Mouse (Mus musculus): ENCODE data around the gene Itih5. TPM values are rescaled to one million over a fixed set of nuclear protein-coding genes. Genes with fewer than 3 reads are reported as not detected.

Gene Itih5
- total RNA-seq, 1 experiment from 2014 or later = 39.0 TPM

DNA sequence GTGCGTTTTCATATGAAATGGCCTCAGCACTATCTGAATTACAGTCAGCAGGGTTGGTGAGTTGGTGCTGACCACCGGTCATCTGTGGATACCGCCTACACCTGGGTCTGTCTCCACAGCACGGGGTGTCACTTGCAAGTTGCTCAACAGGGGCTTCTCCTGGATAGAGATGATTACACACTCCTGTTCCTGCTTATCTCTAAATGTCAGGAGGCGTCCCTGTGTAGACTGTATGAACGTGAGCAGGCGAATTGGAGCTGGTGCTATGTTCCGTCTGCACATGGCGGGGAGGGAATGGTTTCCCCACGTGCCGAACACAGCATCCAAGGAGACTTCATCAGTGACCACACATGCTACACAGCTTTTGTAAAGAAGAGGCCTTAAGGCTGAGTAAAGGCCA is 13.9 kb downstream of the Itih5 start:
- DNase-seq = no peak

DNA sequence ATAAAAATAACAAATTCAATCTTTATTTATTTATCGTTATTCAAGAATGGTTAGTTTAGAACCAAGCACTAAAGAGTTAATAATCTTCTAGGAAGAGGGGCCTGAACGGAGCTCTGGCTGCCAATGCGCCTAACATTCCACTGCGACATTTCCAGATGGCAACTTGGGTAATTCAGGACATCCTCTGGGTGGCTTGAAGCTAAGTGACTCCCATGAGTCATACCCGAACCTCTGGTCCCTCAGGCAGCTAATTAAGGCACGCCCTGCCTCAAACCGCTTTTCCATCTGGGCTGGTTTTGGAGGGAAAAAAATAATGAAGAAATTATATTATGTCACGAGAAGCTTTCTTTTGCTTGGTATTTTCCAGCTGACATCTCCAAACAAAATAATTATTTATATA is 14.6 kb downstream of the Itih5 start:
- no peak for DNase-seq

DNA sequence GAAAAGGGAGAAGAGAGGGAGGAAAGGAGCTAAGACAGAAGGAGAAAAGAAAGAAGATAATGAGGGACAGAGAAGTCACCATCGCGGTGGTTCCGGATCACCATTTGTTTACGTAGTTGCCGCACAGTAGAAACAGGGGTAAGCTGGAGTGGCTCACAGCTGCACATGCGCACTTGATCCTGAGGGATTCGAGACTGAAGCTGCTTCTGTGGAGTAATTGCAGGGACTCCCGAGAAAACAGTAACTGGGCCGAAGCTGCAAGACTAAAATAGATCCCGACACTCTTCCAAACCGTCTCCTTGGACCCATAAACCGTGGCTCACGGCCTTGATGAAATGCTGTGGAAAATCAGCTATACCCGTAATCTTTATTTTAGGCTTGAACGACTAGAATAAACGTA is 16.6 kb downstream of the Itih5 start:
- peak; percentile 27 for DNase-seq

DNA sequence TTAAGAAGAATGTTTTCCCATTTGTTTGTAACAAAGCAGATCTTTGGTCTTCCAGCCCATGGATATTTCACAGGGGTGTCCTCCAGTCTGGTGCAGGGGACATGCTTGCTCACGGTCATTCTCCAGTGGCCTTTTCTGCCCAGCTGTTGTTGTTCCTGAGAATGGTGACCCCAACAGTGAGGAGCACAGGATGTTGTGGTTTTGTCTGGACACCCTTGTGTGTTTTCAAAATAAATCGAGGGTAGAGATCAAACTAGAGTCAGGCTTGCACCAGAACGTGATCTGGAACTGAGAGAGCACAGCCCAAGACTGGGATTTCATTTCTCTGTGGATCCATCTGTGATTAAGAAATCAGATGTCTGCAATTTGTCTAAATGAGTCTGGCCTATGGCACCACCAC is 40.2 kb downstream of the Itih5 start:
- DNase-seq = no peak

DNA sequence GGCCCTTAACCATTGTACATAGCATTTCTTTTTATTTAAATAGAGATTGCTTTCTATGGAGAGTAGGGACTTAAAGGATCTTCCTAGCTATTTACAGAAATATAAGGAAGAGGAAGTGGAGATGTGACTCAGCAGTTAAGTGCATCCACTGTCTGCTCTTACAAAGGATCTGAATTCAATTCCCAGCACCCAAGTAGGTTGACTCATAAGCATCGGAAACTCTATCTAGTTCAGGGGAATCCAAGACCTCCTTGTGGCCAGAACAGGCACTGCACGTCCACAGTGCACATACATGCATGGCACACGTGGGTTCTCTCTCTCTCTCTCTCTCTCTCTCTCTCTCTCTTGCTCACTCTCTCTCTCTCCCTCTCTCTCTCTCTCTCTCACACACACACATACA is 41.8 kb downstream of the Itih5 start:
- no peak for DNase-seq

DNA sequence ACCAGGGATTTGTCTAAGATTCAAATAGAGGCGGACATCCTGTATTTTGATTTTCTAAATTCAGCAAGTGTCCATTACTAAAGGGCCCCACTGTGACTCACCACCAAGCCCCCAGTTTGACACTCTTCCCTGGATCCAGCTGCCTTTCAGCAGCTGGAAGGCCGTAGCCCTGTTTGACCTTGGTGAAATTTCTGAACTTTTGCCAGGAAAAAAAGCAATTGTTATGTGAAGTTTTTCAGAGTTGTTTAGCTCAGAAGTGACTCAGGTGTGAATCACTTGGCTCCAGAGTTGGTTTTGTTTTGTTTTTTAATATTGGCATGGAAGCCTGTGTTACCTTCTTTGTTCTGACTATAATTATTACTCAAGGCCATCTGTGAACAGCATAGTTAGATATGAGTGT is 46.0 kb downstream of the Itih5 start:
- DNase-seq = peak; percentile 54

DNA sequence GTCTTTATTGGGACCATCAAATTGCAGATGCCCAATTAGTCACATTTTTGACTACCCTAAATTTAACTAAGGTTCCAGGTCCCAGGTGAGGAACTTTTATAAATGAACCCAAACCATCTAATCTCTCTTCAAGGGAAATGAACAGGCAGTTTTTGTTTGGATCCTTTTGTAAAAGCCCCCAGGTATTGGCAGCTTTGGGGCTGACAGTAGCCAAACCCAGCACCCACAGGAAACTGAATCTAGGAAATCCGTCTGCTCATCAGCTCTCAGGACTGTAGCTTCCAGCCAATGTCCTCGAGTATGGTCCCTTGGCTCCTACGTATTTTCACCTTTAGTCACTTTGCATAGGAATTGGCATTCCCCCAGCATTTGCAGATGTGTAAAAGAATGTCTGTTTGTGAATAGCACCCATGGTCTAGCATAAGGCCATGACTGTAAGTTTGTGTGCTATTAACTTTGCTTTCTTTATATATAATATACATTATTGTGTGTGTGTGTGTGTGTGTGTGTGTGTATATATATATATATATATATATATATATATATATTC is 47.4 kb downstream of the Itih5 start:
- DNase-seq = no peak

DNA sequence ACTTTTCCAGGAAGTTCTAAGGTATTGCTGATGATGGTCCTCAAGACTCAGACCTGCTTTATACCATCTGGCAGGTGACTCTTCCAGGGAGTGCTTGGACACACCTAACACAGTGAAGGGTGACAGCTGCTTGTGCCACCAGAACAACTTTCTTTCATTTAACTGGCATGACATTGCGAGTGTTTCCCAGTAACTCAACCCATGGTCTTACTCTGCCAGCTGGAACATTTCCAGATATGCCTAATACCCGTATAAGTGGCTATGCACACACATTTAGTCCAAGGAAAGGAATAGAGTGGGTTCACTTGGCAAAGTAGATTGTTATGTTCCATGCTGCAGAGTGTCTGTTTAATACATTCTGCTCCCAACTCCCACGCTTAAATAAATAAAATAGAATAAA is 50.9 kb downstream of the Itih5 start:
- DNase-seq = no peak

DNA sequence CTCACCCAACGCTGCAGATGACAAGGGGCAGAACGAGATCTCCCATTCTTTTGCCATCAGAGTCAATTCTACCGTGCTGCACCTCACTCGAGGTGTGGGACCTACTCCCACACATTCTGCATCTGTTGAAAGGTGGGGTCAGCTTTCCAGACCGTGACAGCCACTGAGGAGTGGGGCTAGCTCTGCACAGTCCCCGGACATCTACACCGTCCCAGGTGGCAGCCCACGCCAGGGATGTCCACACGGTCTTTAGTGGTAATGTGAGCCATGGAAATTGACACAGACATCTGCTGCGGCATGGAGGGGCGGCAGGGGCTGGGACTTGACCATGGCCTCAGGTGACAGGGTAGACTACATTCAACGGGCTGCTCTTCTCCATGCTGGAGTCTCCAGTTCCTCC is 60.1 kb downstream of the Itih5 start:
- no peak for DNase-seq

DNA sequence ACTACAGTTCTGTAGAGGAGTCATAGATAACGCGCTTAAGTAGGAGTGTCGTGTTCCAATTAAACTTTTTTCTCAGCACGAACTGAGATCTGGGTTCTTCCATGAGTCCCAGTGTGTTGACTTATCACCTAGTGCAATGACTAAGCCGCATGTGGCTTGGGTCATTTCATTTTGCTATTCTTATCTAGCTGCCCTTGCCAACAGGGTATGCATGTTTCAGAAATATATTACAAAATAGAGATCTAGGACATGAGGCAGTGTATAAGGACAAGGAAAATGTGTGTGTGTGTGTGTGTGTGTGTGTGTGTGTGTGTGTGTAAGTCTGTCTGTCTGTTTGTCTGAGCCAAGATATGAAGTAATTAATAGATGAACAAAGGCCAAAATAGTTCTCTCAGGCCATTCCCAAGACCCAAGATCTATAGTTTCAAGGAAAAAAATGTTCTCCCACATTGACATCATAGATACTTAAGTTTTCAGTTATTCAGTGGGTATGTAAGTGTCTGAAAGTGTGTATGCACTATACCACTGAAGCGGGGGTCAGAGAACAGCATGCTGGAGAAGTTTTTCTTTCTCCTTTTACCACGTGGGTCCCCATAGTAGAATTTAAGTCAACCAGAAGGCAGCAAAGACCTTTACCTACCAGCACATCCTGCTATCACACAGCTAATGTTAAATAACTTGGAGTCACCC is 62.6 kb downstream of the Itih5 start:
- peak; percentile 17 for DNase-seq

DNA sequence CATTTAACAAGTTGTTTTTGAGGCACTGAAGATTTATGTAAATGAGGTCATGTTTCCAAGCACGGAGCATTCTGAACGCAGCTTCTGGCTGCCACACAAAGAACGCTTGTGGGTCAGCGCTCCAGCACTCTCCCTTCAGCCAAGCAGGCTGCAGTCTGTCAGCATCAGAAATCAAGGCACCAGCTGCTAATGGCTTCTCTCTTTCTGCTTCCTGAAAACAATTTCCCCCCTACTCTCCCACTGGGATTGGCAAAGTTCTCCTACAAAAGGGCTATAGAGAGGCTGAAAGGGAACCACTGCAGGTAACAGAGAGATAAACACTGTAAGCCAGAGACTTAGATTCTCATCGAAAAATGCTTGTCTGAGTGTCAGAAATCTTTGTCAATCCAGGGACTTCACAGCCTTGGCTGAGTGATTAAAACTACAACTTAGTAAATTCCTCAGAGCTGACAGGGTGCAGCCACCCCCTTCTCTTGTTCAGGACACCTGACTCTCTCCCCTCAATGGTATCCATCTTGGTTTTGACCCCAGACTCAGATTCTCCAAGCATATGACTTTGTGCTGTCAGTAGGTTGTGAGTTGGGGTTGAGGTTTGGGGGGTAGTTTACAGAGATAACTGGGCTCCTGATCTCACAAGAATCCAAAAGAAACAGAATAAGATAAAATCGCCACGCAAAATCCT is 63.3 kb downstream of the Itih5 start:
- DNase-seq = peak; percentile 47

DNA sequence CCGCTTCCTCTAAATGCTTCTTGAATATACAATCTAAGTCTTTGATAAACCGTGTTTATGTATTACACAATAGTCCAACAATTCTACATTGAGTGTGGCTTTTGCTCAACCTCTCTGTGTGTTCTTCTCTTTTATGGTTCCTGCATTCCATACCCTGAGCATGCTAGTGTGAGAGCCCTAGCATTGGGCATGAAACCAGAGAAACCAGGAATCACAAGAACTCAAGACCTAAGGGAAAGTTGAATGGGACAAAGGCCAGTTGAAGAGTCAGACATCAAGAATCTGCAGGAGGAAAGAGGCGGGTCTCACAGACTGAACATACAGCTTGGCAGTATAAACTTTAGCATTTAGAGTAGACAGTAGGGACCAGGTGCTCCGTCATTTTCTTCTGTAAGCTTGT is 68.5 kb downstream of the Itih5 start:
- no peak for DNase-seq

DNA sequence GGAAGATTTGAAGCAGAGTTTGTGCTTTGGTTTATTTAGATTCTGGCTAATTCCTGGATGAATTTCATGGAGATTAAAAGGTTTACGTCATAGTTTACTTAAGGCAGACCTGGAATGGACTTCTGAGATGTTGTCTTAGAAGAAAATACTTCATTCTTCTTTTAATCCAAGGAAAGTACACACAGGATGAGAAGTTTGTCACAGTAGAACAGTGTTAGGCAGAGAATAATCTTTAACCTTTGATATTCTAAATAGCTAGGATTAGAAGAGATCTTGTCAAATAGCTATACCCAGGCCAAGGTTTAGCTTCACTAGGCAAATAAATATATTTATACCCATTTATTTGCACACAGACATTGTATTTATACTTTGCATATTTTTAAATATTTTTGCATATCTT is 73.5 kb downstream of the Itih5 start:
- no peak for DNase-seq

DNA sequence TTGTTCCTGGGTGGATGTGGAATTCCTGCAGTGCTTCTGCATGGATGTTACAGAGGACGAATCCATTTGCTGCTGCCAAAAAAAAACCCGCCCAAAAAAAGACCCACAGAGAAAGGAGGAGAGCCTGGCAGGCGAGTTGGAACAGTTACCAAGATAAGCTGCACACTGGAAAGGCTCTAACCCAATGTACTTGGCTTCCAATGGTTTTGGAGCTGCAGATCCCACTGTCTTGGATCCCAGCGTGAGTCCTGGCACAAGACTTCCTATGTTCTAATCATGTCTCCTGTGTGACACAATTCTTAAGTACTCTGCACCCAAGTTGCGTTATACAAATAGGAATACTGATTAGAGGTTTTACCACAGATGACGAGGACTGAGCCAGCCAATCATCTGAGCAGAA is 78.6 kb downstream of the Itih5 start:
- DNase-seq = no peak

DNA sequence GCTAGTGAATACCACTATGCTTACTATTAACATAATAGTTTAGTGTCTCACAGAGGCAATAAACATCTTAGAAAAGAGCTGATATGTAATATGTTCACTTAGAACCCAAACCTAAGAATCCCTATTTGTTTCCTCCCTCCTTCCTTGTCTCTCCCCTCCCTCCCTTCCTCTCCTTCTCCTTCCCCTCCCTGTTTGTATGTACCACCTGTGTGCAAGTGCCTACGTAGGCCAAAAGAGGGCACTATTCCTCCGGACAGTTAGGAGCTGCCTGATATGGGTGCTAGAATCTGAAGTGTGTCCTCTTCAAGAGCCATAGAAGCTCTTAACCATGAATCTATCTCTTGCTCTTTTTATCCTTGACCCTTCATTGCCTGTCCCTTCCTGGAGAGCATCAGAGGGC is 83.2 kb downstream of the Itih5 start:
- no peak for DNase-seq

DNA sequence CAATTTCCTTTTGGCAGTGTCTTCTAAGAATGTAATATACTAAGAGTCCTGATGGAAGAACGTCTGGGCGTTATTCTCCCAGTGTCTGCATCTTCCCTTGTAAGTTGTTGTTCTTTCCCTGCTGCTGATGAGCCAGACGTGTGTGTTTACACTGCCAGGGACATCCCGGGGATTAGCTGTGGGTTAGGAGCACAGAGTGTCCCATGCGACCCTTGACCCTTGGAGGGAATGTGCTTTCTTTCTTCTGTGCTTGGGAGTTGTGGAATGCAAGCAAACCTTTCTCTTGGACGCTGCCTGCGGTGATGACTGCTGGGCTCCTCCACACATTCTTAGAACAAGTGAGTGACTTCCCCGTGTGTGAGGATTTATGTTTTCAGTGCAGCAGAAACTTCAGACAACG is 89.6 kb downstream of the Itih5 start:
- DNase-seq = no peak

DNA sequence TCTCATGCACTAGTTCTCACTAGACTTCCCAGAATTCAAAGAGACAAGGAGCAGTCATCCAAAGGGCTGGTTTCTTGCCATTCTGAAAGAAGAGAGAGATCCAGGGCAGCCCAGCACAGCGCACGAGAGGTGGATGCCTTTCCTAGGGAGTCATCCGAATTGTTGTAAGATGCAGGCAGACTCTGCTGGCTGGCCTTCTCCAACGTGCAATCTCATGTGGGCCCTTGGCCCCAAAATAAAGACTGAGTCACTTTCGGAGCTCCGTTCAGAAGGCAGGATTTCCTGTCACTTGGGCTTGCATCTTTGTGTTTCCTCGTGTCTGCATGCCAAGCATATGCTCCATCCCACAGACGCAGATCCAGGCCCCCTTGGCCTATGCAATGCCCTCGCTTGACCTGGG is 97.1 kb downstream of the Itih5 start:
- DNase-seq = peak; percentile 60

DNA sequence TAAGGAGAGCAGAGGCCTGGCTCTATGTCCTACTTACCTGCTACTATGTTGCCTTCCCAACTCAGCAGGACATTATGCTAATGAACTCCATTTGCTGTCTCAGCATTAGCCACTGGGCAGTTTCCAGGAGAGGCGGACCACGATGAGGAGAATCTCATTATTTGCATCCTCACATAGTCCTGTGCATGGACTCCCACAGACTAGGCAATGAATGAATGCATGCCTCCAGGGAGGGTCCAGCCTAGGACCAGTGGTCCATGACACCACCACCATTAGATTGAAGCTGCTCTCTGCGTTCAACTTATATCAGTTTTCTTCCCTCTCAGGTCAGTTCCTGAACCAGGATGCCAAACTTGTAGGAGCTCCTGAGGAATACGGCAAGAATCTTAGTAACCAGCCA is 97.6 kb downstream of the Itih5 start:
- no peak for DNase-seq

DNA sequence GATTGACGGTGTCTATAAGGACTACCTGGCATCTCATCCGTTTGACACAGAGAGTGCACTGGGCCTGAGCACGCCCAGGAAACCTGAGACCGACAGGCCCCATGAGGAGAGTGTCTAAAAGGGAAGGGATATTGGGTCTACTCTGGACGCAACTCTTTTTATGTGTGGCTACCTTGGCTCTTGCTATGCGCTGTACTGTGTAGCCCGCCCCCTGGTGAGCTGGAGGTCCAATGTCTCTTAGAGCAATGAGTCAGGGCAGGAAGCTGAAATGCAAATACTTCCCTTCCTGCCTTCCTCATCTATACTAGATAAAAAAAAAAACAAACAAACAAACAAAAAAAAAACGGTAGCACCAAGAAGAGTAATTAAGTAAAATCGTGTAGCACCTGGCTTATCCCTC is 98.1 kb downstream of the Itih5 start:
- no peak for DNase-seq

DNA sequence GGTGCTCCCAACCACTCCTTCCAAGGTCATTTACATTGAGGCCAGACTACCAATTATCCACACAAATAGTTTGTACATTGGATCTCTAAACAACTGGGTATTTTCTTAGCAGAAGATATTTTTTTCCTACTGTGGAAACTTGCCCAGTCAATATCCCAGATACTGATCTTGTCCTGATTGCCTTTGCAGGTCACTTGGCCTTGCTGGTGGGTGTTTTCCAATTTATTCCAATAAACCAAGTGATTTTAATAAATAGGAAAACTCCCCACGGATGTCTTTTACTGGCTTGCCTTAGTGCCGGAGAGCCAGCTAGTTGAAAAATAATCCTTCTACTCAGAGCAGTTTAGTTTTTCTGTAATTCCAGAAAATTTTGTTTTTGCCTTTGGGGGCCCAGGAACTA is 98.6 kb downstream of the Itih5 start:
- DNase-seq = no peak

DNA sequence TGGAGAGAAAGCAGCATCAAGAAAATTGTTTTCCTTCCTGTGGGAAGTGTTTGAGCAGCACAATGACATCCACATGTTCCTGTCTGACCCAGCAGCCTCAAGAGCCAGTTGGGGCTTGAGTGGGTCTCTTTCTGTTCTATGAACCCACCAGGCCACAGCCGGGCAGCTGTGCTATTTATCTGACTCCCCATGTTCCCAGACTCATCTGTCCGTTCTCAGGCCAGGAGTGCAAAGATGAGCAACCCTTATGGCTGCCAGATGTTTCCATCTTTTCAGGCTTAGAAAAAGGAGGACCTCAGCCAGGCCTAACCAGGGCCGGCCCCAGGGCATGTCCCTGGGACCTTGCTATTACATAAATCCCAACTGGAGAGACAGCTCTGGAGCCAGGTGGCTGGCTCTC is 100.0 kb downstream of the Itih5 start:
- DNase-seq = peak; percentile 7

DNA sequence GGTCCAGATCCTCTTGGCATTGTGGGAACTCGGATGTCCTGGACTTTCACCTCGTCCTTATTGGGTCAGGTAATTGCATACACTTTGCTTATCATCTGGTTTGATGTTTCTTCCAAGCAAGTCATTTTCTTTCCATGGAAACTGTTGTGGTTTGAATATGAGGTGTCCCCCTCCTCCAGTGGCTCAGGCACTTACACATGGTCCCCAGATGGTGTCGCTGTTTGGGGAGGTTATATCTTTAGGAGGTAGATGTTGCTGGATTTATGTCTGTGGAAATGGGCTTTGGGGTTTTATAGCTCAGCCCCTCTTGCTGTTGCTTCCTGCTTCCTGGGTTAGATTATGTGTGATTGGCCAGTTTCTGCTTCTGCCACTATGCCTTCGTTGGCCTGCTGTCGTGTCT is 103.6 kb downstream of the Itih5 start:
- no peak for DNase-seq

DNA sequence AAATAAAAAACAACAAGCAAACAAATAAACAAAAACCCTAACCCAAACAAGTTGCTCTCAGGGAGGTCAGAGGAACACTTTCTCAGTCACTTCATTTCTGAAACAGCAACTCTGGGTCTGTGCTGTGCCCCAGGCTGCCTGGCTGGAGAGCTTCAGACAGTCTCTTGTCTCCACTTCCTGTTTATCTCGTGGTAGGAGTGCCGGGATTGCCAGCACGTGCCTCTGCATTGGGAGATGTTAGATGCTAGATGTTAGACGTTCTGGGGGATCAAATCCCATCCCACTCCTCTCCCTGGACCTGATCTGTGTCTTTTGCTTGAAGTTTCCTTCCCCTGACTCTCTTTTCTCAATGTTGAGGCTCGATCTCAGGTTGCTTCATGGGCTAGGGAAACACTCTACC is 104.9 kb downstream of the Itih5 start:
- DNase-seq = no peak

DNA sequence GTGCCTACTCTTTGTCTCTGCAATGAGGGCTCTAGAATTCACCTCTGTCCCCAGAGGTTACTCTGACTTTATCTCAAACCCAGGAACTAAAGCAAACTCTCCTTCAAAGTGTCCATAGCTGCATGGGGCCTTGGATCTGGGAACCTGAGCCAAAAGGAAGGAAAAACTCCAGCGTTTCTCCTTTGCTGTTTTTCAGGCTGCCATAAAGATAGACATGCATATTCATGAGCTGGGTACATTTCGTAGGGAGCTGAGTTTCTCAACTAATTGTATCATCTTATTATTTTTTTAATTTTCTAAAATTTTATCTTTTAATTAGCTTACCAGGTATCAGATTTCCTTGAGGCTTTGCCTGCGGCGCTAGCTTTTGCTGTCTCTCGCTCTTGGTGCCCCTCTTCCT is 106.7 kb downstream of the Itih5 start:
- no peak for DNase-seq
